Comparison of ENCODE assay signal across 16 mouse cellular contexts in genomic region chr1:51643640-51644039, GRCm38 (mm10).
DNase-seq lines count a peak whose midpoint lies in the region; ATAC-seq and TF ChIP-seq lines count a peak whose summit lies in the region.
"Had no signal": no experiment of that assay in that cellular context is flagged by ENCODE, and none has a peak within 500 bp of the region (broad histone marks: within the 10 kb centered on the region; RNA-seq: fewer than 3 reads in every experiment).

No protein-coding gene starts in this region.

- no peak overlapping the region for H3K9ac ChIP-seq in embryonic facial prominence, embryonic 12.5 days
- H3K9ac ChIP-seq in lung, embryonic 16.5 days (ENCODE audit: low read length), result no peak overlapping the region
- no peak overlapping the region for H3K9ac ChIP-seq in liver, postnatal 0 days (replicated peaks)
- H3K9ac ChIP-seq in heart, embryonic 11.5 days (ENCODE audit: low read depth, low read length), result no peak overlapping the region
- H3K9ac ChIP-seq: heart, embryonic 15.5 days; hindbrain, embryonic 12.5 days; intestine, embryonic 15.5 days; liver, embryonic 15.5 days; neural tube, embryonic 13.5 days had no signal

- TF ChIP-seq CTCF in lung, adult 2 months (IDR thresholded peaks at IDR 0.05; ENCODE audit: insufficient read depth, low read length), result no peak
- no peak for TF ChIP-seq CTCF in liver, postnatal 0 days (IDR thresholded peaks at IDR 0.05; ENCODE audit: low read depth)

- H3K9me3 ChIP-seq in embryonic facial prominence, embryonic 12.5 days, result no peaks in the 10 kb centered on the region
- no peaks in the 10 kb centered on the region for H3K9me3 ChIP-seq in embryonic facial prominence, embryonic 10.5 days
- H3K9me3 ChIP-seq in lung, embryonic 16.5 days (ENCODE audit: control insufficient read depth, low read length), result no peaks in the 10 kb centered on the region
- no peaks in the 10 kb centered on the region for H3K9me3 ChIP-seq in liver, postnatal 0 days (ENCODE audit: low read length)
- no peaks in the 10 kb centered on the region for H3K9me3 ChIP-seq in heart, embryonic 11.5 days (replicated peaks; ENCODE audit: control insufficient read depth, low read length)
- H3K9me3 ChIP-seq: heart, embryonic 15.5 days; hindbrain, embryonic 12.5 days; intestine, embryonic 15.5 days; liver, embryonic 15.5 days; neural tube, embryonic 13.5 days had no signal

- no peaks in the 10 kb centered on the region for H3K27me3 ChIP-seq in embryonic facial prominence, embryonic 12.5 days
- H3K27me3 ChIP-seq in embryonic facial prominence, embryonic 10.5 days (replicated peaks; ENCODE audit: low read depth, poor library complexity, severe bottlenecking), result no peaks in the 10 kb centered on the region
- no peaks in the 10 kb centered on the region for H3K27me3 ChIP-seq in lung, embryonic 16.5 days (ENCODE audit: control insufficient read depth, insufficient read depth, low read depth, low read length)
- no peaks in the 10 kb centered on the region for H3K27me3 ChIP-seq in liver, postnatal 0 days (ENCODE audit: insufficient read depth, low read length)
- no peaks in the 10 kb centered on the region for H3K27me3 ChIP-seq in heart, embryonic 11.5 days (ENCODE audit: control insufficient read depth, insufficient read depth, low read length)
- H3K27me3 ChIP-seq: heart, embryonic 15.5 days; hindbrain, embryonic 12.5 days; intestine, embryonic 15.5 days; liver, embryonic 15.5 days; neural tube, embryonic 13.5 days had no signal

- TF ChIP-seq EP300 in liver, postnatal 0 days (IDR thresholded peaks at IDR 0.05; ENCODE audit: low read depth), result no peak

- H3K36me3 ChIP-seq in embryonic facial prominence, embryonic 12.5 days, result no peaks in the 10 kb centered on the region
- no peaks in the 10 kb centered on the region for H3K36me3 ChIP-seq in embryonic facial prominence, embryonic 10.5 days (replicated peaks)
- H3K36me3 ChIP-seq in lung, embryonic 16.5 days (ENCODE audit: control insufficient read depth, insufficient read depth, low read length), result no peaks in the 10 kb centered on the region
- no peaks in the 10 kb centered on the region for H3K36me3 ChIP-seq in liver, postnatal 0 days (replicated peaks; ENCODE audit: insufficient read depth, low read length)
- no peaks in the 10 kb centered on the region for H3K36me3 ChIP-seq in heart, embryonic 11.5 days (ENCODE audit: control insufficient read depth, insufficient read depth, low read length)
- H3K36me3 ChIP-seq: heart, embryonic 15.5 days; hindbrain, embryonic 12.5 days; intestine, embryonic 15.5 days; liver, embryonic 15.5 days; neural tube, embryonic 13.5 days had no signal

- WGBS in embryonic facial prominence, embryonic 12.5 days, result 43% methylated on average over 3 of the region's 3 CpGs
- WGBS in embryonic facial prominence, embryonic 10.5 days, result 51% methylated on average over 3 of the region's 3 CpGs
- 13% methylated on average over 3 of the region's 3 CpGs for WGBS in lung, embryonic 16.5 days
- 20% methylated on average over 3 of the region's 3 CpGs for whole genome bisulfite sequencing in lung, adult 2 months
- WGBS in liver, postnatal 0 days (ENCODE audit: insufficient replicate concordance), result 38% methylated on average over 3 of the region's 3 CpGs
- WGBS in heart, embryonic 11.5 days (ENCODE audit: insufficient replicate concordance), result 29% methylated on average over 3 of the region's 3 CpGs

- TF ChIP-seq POLR2A in lung, adult 2 months (IDR thresholded peaks at IDR 0.05; ENCODE audit: borderline replicate concordance, extremely low read depth, low read depth, low read length), result no peak

- H3K4me1 ChIP-seq in embryonic facial prominence, embryonic 12.5 days, result 0 out of 2 replicates have a peak, but pooled peaks cover 5% of the 10 kb centered on the region
- H3K4me1 ChIP-seq in embryonic facial prominence, embryonic 10.5 days, result peaks cover 15% of the 10 kb centered on the region
- H3K4me1 ChIP-seq in lung, embryonic 16.5 days (replicated peaks; ENCODE audit: control insufficient read depth, insufficient read depth, low read length), result 0 out of 2 replicates have a peak, but pooled peaks cover 6% of the 10 kb centered on the region
- no peaks in the 10 kb centered on the region for H3K4me1 ChIP-seq in lung, adult 2 months (ENCODE audit: control insufficient read depth, insufficient read depth, low read length)
- no peaks in the 10 kb centered on the region for H3K4me1 ChIP-seq in liver, postnatal 0 days (ENCODE audit: insufficient read depth)
- H3K4me1 ChIP-seq in heart, embryonic 11.5 days (ENCODE audit: control insufficient read depth, insufficient read depth, low read length), result no peaks in the 10 kb centered on the region
- H3K4me1 ChIP-seq: heart, embryonic 15.5 days; intestine, embryonic 15.5 days; liver, embryonic 15.5 days; neural tube, embryonic 13.5 days had no signal

- ATAC-seq in embryonic facial prominence, embryonic 12.5 days (ENCODE audit: insufficient number of reproducible peaks, insufficient read depth, low FRiP score, low TSS enrichment), result 0 out of 2 replicates have a peak, but pooled peaks have one; percentile 57
- ATAC-seq in lung, embryonic 16.5 days (ENCODE audit: low read depth), result peak; percentile 50; the same call in 1 of the 2 replicates
- ATAC-seq in liver, postnatal 0 days, result no peak
- no peak for ATAC-seq in heart, embryonic 11.5 days (replicated peaks; ENCODE audit: insufficient number of reproducible peaks, low FRiP score, low TSS enrichment)
- ATAC-seq: intestine, embryonic 15.5 days had no signal

- no peak overlapping the region for H3K4me2 ChIP-seq in embryonic facial prominence, embryonic 12.5 days (replicated peaks)
- no peak overlapping the region for H3K4me2 ChIP-seq in lung, embryonic 16.5 days (ENCODE audit: low read depth, low read length)
- H3K4me2 ChIP-seq in liver, postnatal 0 days (ENCODE audit: low read depth, low read length), result no peak overlapping the region
- no peak overlapping the region for H3K4me2 ChIP-seq in heart, embryonic 11.5 days
- H3K4me2 ChIP-seq: heart, embryonic 15.5 days; hindbrain, embryonic 12.5 days; intestine, embryonic 15.5 days; liver, embryonic 15.5 days; neural tube, embryonic 13.5 days had no signal

- no peak overlapping the region for H3K27ac ChIP-seq in embryonic facial prominence, embryonic 12.5 days
- no peak overlapping the region for H3K27ac ChIP-seq in embryonic facial prominence, embryonic 10.5 days (replicated peaks)
- no peak overlapping the region for H3K27ac ChIP-seq in lung, embryonic 16.5 days (ENCODE audit: low read length)
- H3K27ac ChIP-seq in liver, postnatal 0 days (ENCODE audit: low read depth), result no peak overlapping the region
- H3K27ac ChIP-seq in heart, embryonic 11.5 days (ENCODE audit: low read depth, low read length), result no peak overlapping the region
- H3K27ac ChIP-seq: heart, embryonic 15.5 days; hindbrain, embryonic 12.5 days; intestine, embryonic 15.5 days; kidney, postnatal 0 days; liver, embryonic 15.5 days; neural tube, embryonic 13.5 days had no signal

- no peak for DNase-seq in embryonic facial prominence, embryonic 10.5 days (ENCODE audit: low spot score)
- no peak for DNase-seq in lung, adult 2 months
- DNase-seq in NIH3T3 (ENCODE audit: low read depth), result peak; percentile 30
- DNase-seq in retina, postnatal 1 day, result peak; percentile 77
- DNase-seq in liver, postnatal 0 days, result no peak
- DNase-seq: adrenal gland, postnatal 25 days; heart, adult 11 months had no signal

- H3K4me3 ChIP-seq in embryonic facial prominence, embryonic 12.5 days, result no peak overlapping the region
- H3K4me3 ChIP-seq in embryonic facial prominence, embryonic 10.5 days, result no peak overlapping the region
- no peak overlapping the region for H3K4me3 ChIP-seq in lung, embryonic 16.5 days (ENCODE audit: low read length)
- H3K4me3 ChIP-seq in lung, adult 2 months (replicated peaks; ENCODE audit: extremely low read depth, low read depth, low read length), result no peak overlapping the region
- H3K4me3 ChIP-seq in liver, postnatal 0 days (ENCODE audit: low read depth, low read length), result no peak overlapping the region
- H3K4me3 ChIP-seq in heart, embryonic 11.5 days (ENCODE audit: low read depth, low read length), result no peak overlapping the region
- H3K4me3 ChIP-seq: heart, embryonic 15.5 days; hindbrain, embryonic 12.5 days; intestine, embryonic 15.5 days; liver, embryonic 15.5 days; neural tube, embryonic 13.5 days had no signal

Comparison
In these comparisons a context has a peak if more than half of its experiments do, and no peak if none do; other contexts are left out.
1. ATAC-seq: peak in embryonic facial prominence, embryonic 12.5 days (single experiment) and lung, embryonic 16.5 days (single experiment); none in liver, postnatal 0 days (single experiment) and heart, embryonic 11.5 days (single experiment).
2. DNase-seq: peak in NIH3T3 (single experiment) and retina, postnatal 1 day (single experiment); none in embryonic facial prominence, embryonic 10.5 days (single experiment), lung, adult 2 months (single experiment) and liver, postnatal 0 days (single experiment).